Mouse (Mus musculus) c-Kit-positive CD71-positive TER-119-positive erythroid progenitor cells, embryonic 14.5 days (primary cell): ENCODE measurements at regions not wholly inside any gene's neighbourhood (a gene's known extent, or its start where the extent isn't known, plus 50 kb on each side); places are given as distances from the start of the nearest gene placed in this dataset.

Experiments
- DNase-seq: peaks from one replicate; pipeline ENCODE4 v3.0.0-alpha.2; 2013; ENCODE audit warnings: low spot score

- DNase-seq: no peak
These were observed 176.4 kb downstream of the Foxo1 start for GRCm38 (mm10) chr3:52444420-52445119.

GRCm38 (mm10) chr3:52443856-52444255 is 175.7 kb downstream of the Foxo1 start:
- DNase-seq: no peak

GRCm38 (mm10) chr3:52429014-52429589 is 161.0 kb downstream of the Foxo1 start:
- no peak for DNase-seq

GRCm38 (mm10) chr3:52422826-52423225 is 154.7 kb downstream of the Foxo1 start:
- no peak for DNase-seq

- no peak for DNase-seq
These were observed 148.1 kb downstream of the Foxo1 start for GRCm38 (mm10) chr3:52416261-52416660.

- no peak for DNase-seq
These were observed 147.2 kb downstream of the Foxo1 start for GRCm38 (mm10) chr3:52415361-52415760.

- no peak for DNase-seq
These were observed 145.9 kb downstream of the Foxo1 start for GRCm38 (mm10) chr3:52414017-52414416.

GRCm38 (mm10) chr3:52413187-52413746 is 145.1 kb downstream of the Foxo1 start:
- no peak for DNase-seq

GRCm38 (mm10) chr3:52411356-52411755 is 143.2 kb downstream of the Foxo1 start:
- DNase-seq: no peak

- DNase-seq: no peak
These were observed 141.3 kb downstream of the Foxo1 start for GRCm38 (mm10) chr3:52409465-52409864.

GRCm38 (mm10) chr3:52406778-52407318 is 138.7 kb downstream of the Foxo1 start:
- DNase-seq: no peak

GRCm38 (mm10) chr3:52404636-52405035 is 136.5 kb downstream of the Foxo1 start:
- DNase-seq: no peak

GRCm38 (mm10) chr3:52403032-52403431 is 134.9 kb downstream of the Foxo1 start:
- DNase-seq: no peak
